Mouse (Mus musculus): ENCODE measurements around the gene H2-T24. TPM values are rescaled to one million over a fixed set of nuclear protein-coding genes. Genes with fewer than 3 reads are reported as not detected.
A peak's percentile ranks its signal among the peaks of the same experiment; 100 is the strongest.
"Not testable (repeated sequence)": the region's sequence is repeated elsewhere in the genome, so short reads cannot be mapped to it uniquely, and the experiment has no call there.

Gene H2-T24
- 84.3 and 115 TPM in 2 replicates for total RNA-seq (2015; ENCODE audit: low replicate concordance)
- total RNA-seq (2017; ENCODE audit: low replicate concordance): 293 and 328 TPM in 2 replicates

DNA sequence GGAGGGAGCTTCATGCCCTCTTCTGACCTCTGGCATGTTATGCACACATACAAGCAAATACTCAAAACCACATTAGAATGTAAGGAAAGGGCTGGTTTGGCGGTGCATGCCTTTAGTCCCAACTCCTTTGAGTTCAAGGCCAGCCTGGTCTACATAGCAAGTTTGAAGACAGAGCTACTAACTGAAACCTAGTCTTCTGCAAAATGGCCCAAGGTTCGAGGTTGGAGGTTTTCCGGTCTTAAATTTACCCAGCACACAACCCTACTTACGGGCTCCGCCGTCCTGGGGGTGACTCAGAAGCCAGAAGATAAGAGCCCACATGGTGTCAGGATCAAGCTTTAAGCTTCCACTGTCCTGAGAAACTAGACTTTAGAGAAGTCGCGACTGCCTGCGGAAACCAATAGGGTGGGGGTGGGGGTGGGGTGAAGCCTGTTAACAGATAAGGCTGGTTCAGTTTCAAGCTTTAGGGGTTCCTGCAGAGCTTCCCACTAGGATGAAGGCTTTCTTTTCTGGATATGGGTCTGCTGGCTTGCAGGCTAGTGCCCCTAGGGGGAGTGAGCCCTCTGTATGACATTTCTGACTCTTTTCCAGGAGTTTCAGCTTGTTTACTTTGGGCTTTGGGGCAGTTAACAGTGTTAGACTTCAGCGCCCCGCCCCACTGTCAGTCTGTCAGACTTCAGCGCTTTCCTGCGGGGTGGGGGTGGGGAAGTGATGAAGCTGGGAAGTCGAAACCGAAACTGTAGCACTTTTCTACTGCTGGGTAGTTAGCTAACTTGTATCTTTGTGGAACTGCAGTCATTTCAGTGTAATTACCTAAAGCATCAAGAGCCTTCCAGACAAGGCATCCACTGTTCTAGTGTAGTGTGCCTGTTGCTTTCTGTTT is at the start of gene H2-T24:
Gene H2-T24, minus strand, starts transcription at position 370 of the 883 bp plus-strand sequence.
- ATAC-seq (replicated peaks; ENCODE audit: low FRiP score, poor library complexity, severe bottlenecking): peak; percentile 85

DNA sequence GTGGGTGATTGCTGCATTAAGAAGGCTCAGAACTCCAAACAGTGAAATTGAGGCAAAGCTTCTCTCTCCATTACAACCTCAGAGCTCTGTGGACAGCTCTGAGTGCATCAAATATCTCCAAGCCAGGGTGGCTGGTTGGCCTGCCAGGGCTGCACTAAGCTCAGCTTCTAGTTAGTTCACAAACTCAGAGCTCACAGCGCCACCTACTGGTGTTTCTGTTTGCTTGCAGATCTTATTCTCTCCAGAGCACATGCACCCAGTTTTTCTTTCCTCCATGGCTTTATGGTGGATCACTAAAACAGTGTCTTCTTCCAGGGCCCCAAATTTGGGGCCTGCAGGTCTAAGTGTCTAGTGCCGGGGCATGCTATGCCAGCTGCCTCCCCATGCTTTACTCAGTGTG is 40.5 kb upstream of the H2-T24 start:
- peak; percentile 51; the same call in 1 of the 2 replicates for ATAC-seq (replicated peaks; ENCODE audit: low FRiP score, poor library complexity, severe bottlenecking)

DNA sequence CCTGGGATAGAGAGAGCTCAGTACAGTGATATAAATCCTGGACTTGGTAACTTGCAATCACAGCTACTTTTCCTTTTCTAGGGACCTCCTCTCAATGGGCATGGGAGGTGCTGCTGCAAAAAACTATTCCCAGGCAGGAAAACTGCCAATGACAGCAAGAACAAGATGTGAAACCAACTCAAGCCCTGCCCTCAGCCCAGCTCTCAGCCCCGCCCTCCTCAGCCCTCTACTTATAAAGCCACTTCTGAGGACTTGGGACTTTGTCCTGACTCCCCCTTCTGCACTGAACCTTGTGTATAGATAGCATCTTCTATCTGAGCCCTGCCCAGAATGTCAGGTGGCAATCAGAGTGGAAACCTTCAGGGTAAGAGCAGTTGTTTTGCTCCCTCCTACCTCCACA is 38.0 kb upstream of the H2-T24 start, which contains the start of gene Gm11127:
Gene Gm11127, minus strand, starts transcription at position 10 of the 400 bp plus-strand sequence.
- not testable (repeated sequence) for ATAC-seq (replicated peaks; ENCODE audit: low FRiP score, poor library complexity, severe bottlenecking)

DNA sequence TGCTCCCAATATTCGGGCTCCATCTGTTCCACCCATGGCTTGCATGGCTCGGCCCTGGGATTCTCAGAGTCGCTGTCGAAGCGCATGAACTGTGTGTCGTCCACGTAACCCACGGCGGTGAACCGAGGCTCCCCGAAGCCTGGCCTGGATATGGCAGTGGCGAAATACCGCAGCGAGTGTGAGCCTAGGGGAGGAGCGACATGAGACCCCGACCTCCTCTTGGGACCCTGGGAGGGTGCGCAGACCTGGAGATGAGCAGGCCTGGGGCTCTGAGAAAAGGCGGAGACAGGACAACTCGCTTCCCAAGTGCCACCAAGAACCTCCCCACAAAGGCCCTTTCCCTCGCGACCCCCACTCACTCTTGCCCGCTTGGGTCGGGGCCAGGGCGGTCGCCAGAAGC is 37.6 kb upstream of the H2-T24 start:
- not testable (repeated sequence) for ATAC-seq (replicated peaks; ENCODE audit: low FRiP score, poor library complexity, severe bottlenecking)

DNA sequence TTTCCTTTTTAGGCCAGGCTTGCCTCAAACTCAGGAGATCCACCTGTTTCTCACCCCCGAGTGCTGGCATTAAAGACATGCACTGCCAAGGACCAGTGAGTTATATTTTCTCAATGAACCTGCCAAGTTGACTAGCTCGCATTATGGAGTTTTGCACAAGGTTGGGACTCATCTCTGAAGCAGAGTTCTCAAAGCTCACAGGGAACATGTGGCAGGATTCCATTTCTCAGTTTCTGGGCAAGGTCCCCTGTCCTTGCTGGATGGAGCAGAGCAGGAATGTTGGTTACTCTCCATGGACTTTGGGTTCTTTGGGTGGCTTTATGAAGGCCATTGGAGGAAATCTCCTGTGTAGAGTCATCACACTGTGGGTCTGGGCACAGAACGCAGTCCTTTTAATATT is 22.9 kb upstream of the H2-T24 start:
- ATAC-seq (replicated peaks; ENCODE audit: low FRiP score, poor library complexity, severe bottlenecking): peak; percentile 5; the same call in 1 of the 2 replicates

DNA sequence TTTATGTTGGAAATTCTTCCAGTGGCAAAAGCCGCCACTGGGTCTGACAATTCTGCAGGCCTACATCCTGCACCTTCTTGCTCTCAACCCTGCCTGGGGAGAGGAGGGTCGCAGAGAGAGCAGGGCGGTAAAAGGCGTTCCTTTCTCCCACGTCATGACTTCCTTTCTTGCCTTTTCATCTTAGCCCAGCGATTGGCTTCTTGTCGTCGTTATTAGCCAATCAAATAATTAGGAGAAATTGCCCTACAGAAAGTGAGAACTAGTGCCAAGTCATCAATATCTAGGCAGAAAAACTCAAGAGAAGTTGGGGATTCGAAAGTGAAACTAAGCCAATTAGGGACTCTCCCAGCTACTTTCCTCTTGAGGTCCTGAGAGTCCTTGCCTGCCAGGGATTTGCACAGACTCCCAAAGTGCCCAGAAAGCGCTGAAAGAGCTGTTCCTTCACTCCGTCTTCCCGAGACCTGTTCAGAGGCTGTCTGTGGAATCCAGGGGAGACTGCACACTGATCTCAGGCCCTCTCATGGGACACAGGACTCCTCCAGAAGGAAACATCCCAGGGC is 22.3 kb upstream of the H2-T24 start, which contains the start of the genes H2-T22 and Gm6034:
Gene H2-T22, minus strand, starts transcription at position 138 of the 560 bp plus-strand sequence.
Gene Gm6034, plus strand, starts transcription at position 352 of the 560 bp plus-strand sequence.
- ATAC-seq (replicated peaks; ENCODE audit: low FRiP score, poor library complexity, severe bottlenecking): peak; percentile 92

DNA sequence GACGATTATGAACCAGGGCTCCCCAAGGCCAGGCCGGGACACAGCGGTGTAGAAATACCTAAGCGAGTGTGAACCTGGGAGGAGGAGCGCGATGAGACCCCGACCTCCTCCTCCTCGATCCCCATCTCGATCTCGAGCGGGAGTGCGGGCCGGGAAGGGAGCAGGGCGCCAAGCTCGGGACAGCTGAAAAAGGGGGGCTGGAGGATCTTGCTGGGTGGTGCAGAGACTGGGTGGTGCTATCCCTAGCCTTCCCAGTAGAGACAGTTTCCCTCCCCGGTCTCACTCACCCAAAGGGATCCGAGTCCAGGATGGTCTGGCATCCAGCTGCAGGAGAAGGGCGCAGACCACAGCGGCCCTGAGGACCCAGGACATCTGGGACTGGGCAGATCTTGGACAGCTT is 21.7 kb upstream of the H2-T24 start:
- ATAC-seq (replicated peaks; ENCODE audit: low FRiP score, poor library complexity, severe bottlenecking): peak; percentile 48

DNA sequence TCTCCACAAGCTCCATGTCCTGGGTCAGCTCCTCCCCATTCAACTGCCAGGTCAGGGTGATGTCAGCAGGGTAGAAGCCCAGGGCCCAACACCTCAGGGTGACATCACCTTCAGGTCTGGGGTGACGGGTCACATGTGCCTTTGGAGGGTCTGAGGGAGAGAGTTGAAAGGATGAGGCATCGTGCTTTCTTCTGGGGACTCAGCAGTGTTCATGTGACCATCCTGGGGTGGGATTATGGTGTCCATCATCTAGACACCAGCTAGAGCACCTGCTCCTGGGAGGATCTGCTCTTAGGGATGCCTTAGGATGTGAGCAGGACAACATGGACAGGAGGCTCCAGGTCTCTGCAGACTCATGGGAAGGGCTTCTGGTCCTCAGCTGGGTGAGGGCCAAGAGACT is 20.2 kb upstream of the H2-T24 start:
- not testable (repeated sequence) for ATAC-seq (replicated peaks; ENCODE audit: low FRiP score, poor library complexity, severe bottlenecking)

DNA sequence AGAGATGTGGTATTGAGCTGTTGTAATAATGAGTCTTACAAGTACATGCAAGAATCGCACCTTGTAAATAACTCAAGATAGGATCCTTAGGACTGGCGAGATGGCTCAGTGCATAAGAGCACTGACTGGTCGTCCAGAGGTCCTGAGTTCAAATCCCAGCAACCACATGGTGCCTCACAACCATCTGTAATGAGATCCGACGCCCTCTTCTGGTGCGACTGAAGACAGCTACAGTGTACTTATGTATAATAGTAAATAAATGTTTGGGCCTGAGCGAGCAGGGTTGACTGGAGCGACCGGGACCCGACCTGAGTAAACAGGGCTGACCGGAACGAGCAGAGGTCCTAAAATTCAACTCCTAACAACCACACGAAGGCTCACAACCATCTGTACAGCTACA is 15.8 kb upstream of the H2-T24 start:
- ATAC-seq (replicated peaks; ENCODE audit: low FRiP score, poor library complexity, severe bottlenecking): not testable (repeated sequence)

DNA sequence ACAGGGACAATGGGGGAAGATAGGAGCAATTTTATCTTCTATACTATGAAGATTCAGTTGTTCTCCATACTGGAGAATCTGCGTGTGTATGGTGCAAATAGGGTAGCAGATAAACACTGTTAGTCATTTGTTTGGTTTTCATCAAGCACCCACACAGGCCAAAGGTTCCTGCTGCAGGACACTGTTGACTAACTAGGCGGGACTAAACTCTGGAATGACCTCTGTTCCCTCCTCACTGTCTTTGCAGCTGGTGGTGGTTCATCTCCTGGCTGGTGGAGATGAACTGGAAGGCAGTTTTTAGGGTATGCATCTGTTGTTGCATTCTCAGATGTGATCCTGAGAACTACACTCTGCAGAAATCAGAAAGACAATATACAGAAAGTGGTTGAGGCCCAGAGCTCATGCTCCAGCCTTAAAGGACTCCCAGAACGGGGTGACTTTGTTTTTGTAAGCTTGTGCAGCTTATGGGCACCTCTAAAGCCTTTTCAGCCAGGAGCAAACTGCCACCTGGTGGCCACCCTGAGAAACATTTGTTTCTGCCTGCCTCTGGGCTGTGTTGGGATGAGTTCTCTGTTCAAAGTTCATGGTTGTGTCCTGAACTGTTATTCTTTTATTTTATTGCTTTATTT is 14.8 kb upstream of the H2-T24 start:
- peak; percentile 62 for ATAC-seq (replicated peaks; ENCODE audit: low FRiP score, poor library complexity, severe bottlenecking)

DNA sequence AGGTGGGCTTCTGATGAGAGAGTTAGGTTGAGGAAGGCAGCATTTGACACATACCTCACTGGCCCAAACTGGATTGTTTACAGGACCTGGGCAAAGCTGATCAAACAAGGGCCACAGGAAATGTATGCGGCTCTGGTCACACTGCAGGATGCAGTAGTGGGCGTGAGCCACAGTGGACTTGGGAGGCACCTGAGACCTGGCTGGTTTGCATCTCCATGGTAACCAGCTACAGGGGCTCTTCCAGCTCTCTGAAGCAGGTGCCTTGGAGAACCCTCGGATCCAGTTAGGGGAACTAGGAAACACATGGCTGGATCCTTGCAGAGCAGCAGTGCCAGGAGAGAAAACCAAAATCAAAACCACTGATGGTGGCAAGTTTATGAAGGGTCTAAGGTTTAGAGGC is 14.2 kb upstream of the H2-T24 start:
- not testable (repeated sequence) for ATAC-seq (replicated peaks; ENCODE audit: low FRiP score, poor library complexity, severe bottlenecking)

DNA sequence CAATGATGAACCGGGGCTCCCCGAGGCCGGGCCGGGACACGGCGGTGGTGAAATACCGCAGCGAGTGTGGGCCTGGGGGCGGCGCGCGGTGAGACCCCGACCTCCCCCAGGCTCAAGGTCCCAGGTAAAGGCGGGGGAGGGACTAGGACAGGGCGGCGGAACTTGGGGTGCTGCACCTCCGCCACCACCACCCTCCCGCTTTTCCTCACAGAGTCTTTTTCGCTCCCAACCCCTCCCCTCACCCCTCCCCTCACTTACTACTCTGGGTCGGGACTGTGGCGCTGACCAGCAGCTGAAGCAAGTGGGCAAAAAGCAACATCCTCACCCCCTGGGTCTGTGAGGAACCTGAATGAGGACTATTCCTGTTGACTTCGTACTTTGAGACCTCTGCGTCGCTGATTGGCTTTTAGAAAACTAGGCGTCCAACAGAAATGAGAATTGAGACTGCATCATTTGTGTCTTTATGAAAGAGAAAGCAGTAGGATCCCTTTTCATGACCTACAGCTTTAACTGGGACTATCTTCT is 12.1 kb upstream of the H2-T24 start, which contains the start of gene H2-T23:
Gene H2-T23, minus strand, starts transcription at position 505 of the 525 bp plus-strand sequence.
- peak; percentile 47 for ATAC-seq (replicated peaks; ENCODE audit: low FRiP score, poor library complexity, severe bottlenecking)

DNA sequence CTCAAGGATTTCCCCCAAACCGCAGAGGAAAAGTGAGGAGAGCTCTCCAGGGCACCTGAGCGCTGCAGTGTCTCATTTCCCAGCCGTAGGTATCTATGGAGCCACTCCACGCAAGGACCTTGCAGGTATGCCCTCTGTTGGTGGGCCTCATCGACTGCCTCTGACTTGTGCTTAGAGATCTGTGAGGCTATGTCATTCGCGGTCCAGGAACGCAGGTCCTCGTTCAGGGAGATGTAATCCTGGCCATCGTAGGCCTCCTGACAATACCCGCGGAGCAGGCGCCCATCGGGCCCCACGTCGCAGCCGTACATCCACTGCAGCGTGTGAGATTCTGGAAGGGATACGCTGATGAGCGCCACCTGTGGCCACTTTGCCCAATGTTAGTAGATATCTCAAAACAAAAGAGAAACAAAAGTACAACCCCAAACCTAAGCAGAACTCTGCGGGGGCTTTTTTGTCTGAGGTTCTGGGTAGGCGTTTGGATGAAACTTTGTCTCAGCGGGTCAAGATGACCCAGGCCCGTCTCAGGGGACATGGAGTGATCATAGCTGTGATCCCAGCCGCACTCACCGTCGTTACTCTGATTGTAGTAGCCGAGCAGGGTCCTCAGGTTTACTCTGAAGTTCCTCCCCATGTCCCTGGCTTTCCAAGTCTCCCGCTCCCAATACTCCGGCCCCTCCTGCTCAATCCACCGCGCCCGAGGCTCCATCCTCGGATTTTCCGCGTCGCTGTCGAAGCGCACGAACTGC is 11.4 kb upstream of the H2-T24 start:
- ATAC-seq (replicated peaks; ENCODE audit: low FRiP score, poor library complexity, severe bottlenecking): peak; percentile 79

DNA sequence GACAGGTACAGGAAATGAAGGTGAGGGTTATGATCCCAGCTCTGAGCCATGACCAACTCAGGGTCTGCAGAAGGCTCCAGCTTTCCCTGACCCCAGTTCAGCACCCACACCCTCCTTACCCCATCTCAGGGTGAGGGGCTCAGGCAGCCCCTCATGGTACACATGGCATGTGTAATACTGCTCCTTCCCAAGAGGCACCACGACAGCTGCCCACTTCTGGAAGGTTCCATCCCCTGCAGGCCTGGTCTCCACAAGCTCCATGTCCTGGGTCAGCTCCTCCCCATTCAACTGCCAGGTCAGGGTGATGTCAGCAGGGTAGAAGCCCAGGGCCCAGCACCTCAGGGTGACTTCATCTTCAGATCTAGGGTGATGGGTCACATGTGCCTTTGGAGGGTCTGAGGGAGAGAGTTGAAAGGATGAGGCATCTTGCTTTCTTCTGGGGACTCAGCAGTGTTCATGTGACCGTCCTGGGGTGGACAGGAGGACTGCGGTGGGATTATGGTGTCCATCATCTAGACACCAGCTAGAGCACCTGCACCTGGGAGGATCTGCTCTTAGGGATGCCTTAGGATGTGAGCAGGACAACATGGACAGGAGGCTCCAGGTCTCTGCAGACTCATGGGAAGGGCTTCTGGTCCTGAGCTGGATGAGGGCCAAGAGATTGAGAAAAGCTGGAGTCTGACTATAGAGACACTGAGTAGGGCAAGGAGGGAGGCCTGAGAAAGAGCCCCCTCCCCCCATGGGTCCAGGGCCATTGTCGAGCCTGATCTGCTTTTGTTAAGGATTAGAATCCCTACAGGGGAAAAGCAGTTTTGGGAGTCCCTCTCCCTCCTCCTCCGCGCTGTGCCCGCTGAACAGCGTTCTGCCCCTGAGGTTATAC is 10.6 kb upstream of the H2-T24 start:
- not testable (repeated sequence) for ATAC-seq (replicated peaks; ENCODE audit: low FRiP score, poor library complexity, severe bottlenecking)

DNA sequence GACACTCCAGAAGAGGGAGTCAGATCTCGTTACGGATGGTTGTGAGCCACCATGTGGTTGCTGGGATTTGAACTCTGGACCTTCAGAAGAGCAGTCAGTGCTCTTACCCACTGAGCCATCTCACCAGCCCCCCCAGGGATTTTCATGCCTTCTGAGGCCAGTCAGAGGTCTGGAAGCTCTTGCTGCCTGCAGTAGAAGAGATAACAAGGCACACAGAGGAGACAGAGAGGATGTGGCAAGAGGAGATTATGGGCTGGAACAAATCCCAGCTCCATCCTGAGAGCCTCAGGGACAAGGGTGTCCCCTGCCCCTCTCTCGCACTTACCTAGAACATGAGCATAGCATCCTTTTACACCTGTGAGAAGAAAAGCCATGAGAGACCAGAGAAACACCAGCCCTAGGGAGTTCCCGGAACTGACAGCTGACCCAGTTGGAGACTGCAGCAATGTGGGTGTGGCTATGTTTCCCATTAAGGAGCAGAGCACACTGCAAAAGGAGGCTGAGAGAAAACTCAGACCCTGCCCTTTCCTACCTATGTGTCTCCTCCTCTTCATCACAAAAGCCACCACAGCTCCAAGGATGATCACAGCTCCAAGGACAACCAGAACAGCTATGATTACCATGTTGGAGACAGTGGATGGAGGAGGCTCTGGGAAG is 9.8 kb upstream of the H2-T24 start:
- peak; percentile 84 for ATAC-seq (replicated peaks; ENCODE audit: low FRiP score, poor library complexity, severe bottlenecking)

DNA sequence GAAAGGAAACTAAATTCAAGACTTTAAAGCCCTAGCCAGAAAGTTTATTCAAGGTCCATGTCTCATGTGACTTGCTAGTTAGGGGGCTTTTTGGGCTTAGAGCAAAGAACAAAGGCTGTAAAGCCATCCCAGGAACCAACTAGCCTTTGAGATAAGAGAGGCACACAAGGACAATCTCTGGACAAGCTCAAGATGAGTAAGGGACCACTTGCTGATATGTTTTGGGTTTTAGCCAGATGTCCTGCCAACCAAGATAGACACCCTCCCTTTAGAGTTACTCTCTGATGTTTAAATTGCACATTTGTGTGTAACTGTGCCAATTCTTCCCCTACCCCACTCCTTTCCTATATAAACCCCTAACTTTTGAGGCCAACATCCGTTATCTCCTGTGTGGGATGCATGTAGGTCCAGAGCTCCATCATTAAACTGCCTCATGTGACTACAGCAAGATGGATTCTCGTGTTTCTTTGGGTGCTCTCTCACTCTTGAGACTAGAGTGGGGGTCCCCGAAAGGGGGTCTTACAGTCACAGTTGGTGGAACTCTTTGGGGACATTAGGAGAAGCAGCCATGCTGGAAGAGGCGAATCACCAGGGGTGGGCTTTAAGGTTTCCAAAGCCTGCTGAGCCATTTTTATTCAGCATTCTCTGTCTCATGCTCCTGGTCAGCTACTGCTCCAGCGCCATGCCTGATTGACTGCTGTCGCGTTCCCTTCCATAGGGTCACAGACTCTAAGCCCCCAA is 8.7 kb upstream of the H2-T24 start:
- ATAC-seq (replicated peaks; ENCODE audit: low FRiP score, poor library complexity, severe bottlenecking): no peak

DNA sequence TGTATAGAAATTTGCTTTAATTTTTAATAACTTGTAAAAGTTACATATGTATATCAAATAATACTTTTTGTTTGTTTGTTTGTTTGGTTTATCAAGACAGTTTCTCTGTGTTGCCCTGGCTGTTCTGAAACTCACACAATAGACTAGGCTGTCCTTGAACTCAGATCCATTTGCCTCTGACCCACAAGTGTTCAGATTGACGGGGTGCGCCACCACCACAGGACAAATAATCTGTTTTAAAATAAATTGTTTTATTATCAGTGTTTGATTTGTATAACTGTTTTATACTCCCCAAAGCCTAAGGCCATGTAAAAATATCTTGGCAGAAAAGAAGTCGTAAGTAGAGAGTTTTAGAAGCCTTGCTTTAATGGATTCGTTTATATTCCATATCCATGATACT is 7.3 kb upstream of the H2-T24 start:
- ATAC-seq (replicated peaks; ENCODE audit: low FRiP score, poor library complexity, severe bottlenecking): no peak
